Mouse (Mus musculus) urinary bladder, postnatal 10 days (tissue): ENCODE measurements at regions not wholly inside any gene's neighbourhood (a gene's known extent, or its start where the extent isn't known, plus 50 kb on each side); places are given as distances from the start of the nearest gene placed in this dataset.

Experiments used
- DNase-seq: peaks from one replicate; pipeline ENCODE4 v3.0.0; 2022; ENCODE audit warnings: low spot score

DNA sequence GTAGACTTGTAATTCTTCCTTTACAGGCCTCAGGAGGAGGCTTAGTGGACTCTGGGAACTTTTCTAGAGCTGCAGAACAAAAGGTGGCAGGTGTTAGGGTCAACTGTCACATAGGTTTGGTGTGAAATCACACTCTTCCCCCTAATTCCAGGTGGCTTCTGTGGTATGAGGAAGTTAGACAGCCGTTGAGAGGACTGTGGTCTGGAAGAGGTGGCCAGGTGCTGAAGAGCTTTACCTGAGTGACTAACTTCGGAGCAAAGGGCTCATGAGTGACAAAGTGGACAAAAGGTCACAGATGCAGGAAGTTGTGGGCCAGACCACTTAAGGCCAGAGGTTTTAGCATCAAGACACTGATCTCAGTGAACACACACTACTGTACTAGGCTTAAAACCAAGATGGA is 209.1 kb upstream of the Nr2f2 start:
- DNase-seq, result no peak

- no peak for DNase-seq
These were observed 207.7 kb upstream of the Nr2f2 start for GRCm38 (mm10) chr7:70574194-70574593.

DNA sequence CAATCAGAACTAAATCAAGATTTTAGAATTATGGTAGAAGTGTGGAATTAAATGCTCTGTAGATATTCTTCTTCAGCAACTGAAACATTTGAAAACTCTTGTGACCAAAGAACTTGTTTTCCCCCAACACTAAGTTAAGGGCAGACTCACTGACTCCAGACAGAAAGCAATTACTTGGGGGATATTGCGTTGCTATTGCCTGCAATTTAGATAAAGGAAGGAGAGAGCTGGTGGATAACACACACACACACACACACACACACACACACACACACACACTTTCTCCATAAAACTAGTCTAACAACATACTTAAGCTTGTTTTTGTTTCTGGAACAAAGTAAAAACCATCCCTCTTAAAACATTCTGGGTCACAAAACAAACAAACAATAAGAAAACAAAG is 198.5 kb upstream of the Nr2f2 start:
- no peak for DNase-seq

DNA sequence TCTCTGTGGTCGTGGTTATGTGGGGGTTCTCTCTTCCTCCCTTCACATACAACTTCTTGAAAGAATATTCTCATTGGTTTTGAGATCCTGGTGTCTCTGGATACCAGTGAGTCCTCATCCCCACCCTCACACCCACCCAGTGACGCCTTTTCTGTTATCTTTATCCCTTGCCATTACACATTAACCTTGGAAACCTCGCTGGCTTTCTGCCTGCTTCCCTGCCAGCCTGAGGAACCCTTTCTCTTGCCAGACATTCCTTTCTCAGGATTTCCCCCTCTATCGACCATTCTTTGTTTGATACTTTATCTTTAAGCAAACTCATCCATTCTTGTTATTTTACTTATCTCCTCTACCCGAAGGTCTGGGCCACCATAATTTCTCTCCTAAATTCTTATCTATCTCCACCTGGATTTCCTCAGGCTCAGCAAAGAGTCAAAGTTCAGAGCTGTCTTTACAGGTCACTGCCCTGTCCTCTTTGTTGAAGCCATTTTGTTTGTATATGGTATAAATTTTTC is 182.5 kb upstream of the Nr2f2 start:
- no peak for DNase-seq

GRCm38 (mm10) chr7:70541881-70542665 is 175.5 kb upstream of the Nr2f2 start:
- no peak for DNase-seq

DNA sequence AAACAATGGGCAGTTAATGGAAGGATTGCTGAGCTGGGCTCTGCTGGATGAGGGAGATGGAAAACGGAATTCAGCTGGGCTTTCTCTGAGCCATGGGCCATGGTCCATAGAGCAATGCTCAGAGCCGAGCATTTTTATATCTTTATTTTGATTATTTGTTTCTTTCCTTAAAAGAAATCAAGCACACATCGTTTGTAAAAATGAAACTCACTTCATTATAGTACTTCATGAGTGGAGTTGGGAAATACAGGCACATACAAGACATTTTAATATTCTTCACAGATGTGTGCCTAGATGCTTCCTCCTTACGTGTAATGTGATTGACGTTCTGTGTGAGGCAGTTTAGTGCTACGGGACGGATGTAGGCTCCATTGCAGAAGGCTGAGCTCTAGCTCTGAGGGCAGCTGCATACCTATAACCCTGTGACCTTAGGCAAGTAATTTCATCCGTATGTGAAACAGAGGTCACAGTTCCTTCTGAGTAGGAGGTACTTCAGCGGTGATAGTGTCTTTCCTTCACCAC is 172.6 kb upstream of the Nr2f2 start:
- no peak for DNase-seq

GRCm38 (mm10) chr7:70536046-70536445 is 169.5 kb upstream of the Nr2f2 start:
- DNase-seq, result no peak

DNA sequence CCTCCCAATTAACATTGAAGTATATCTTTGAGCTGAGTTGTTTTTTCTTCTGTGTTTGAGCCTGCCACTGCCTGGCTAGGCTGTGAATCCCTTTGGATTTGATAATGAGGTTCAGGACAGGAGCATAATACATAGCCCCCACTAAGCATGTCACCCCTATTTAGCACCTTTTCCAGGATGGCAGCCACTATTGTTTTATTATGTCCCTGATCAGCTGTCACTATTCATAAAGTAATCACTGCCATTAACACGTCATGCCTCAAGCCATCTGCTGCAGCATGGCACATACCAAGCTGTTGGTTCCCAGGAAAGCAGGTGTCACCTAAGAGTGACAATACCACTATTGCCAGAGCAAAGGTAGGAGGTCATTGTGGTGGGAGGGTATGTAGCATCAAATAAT is 167.0 kb upstream of the Nr2f2 start:
- DNase-seq, result no peak

DNA sequence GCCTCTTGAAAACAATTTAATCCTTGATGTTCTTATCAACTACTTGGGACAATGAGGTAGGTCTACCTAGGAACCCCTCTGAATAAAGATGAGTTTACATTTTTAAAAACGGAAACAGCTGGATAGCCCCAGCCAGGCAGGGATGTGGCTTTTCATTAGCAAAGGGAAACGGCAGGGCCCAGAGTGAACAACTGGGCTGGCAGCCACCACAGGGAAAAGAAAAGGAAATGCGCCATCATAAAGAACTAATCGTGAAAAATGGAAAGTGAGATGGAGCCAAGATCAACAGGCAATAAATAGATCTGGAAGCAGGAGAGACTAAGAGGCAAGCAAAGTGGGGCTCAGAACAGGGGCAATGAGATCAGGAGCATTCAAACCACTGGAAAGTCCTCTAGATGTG is 161.4 kb upstream of the Nr2f2 start:
- no peak for DNase-seq

DNA sequence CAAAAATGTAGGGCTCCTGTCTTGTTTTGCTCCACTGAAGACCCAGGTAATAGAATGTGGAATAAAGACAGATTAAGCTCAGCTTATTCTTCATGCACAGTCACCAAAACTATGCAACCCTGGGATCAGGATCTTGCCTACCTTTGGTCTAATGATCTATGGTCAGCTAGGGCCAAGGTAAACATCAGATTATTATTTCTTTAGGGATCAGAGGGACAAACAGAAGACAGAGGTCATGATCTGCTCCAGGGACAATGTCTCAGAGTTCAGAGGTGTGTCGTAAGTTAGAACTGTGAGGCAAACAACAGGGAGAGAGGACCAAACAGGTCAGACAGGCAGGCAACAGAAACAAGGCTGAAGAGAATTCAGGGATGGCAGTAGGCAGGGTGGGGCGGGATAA is 158.8 kb upstream of the Nr2f2 start:
- DNase-seq, result no peak

GRCm38 (mm10) chr7:70524744-70525143 is 158.2 kb upstream of the Nr2f2 start:
- no peak for DNase-seq

DNA sequence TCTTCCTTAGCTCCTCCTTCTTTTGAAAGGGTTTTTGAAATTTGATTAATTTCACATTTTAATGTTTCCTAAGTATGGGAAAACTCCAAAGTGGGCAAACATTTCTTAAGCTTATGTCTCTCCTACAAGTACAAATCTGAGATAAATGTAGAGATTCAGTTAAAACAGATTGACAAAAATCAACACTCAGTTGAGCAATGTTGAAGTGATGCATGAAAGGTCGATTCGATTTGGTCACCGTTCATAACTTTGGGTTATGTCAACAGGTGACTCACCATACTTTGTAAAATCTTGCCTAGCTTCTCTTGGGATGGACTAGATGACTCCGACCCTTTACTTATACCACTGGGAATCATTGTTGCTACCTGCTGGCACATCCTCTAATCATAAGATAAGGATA is 157.7 kb upstream of the Nr2f2 start:
- no peak for DNase-seq

- no peak for DNase-seq
These were observed 150.2 kb upstream of the Nr2f2 start for GRCm38 (mm10) chr7:70516741-70517140.

DNA sequence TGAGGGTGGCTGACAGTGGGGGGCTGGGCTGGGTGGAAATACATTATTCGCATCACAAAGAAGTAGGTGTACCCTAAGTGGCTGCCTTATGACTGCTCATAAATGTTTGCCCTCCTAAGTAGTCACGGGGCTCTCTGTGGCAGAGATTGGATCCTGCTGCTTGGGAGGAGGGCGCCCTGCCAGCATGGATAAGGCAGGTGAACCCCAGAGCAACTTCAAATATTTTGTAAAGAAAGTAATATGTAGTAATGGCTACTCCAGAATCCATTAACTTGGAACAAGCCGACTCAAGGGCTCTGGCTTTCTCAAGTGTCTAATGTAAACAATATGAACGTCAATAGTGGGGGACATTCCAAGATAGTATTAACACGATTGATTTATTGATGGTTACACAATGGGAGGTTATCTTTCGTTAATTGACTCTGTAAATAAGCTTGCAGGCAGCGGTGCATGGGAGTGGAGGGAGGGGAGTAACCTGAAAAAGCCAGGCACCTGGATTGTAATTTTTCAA is 148.9 kb upstream of the Nr2f2 start:
- DNase-seq, result no peak

- DNase-seq, result no peak
These were observed 148.1 kb upstream of the Nr2f2 start for GRCm38 (mm10) chr7:70514666-70515065.

DNA sequence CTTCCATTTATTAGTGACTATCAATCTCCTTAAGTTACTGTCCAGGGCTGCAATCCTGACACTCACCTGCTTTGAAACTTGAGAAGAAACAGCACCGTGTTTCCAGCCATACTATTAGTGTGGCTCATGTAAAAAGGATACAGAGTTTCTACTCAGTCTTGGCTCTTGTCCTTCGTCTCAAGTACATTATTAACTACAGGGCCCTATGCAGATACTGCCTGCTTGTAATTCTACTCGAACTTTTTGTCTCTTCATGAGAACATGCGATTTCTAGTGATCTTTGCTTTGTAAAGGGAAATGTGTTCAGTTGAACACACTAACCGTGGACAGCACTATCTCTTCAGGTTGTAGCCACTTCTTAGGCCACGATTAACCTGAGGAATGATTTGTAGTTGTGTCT is 145.8 kb upstream of the Nr2f2 start:
- DNase-seq, result no peak

DNA sequence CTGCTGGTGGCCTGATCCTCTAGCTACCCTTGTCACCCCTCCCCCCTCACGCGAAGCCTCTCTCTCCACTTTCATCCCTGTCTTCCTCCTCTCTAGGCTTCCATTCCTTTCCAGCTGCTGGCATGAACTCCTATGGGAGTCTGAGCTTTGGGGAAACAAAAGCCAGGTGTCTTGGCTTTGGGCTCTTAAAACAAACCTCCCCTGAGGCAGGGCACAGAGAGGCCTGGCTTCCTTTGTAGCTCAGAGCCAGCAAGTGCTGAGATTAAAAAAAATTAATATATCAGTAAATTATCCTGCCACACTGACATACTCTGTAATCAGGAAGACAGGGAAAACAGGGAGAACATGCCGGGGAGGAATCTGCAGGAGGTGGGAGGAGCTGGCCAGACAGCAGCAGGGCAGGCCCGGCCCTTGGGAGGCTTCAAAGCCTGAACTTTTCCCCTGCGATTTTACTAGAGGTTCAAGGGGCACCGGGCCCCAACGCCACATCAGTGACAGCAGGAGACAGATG is 139.2 kb upstream of the Nr2f2 start:
- DNase-seq, result no peak

- DNase-seq, result no peak
These were observed 135.3 kb upstream of the Nr2f2 start for GRCm38 (mm10) chr7:70501821-70502220.

- DNase-seq, result no peak
These were observed 130.1 kb upstream of the Nr2f2 start for GRCm38 (mm10) chr7:70496541-70497154.

DNA sequence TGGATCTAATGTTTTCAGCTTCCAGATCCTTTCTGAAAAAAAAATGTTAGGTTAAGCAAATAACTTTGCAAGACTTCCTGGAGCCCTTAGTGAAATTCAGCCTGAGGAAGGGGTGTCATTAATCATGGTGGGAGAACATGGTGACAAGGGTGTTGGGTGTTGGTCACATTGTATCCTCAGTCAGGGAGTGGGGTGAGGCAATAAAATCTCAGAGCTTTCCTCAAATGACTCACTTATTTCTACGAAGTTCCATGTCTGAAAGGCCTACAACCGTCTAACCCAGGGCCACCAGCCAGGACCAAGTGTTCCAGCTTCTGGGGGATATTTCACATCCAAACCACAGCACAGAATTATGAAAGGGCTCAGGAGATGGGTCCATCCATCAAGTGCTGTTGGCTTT is 117.7 kb upstream of the Nr2f2 start:
- no peak for DNase-seq

- DNase-seq, result no peak
These were observed 117.0 kb upstream of the Nr2f2 start for GRCm38 (mm10) chr7:70483536-70483935.

GRCm38 (mm10) chr7:70481880-70482279 is 115.3 kb upstream of the Nr2f2 start:
- no peak for DNase-seq

DNA sequence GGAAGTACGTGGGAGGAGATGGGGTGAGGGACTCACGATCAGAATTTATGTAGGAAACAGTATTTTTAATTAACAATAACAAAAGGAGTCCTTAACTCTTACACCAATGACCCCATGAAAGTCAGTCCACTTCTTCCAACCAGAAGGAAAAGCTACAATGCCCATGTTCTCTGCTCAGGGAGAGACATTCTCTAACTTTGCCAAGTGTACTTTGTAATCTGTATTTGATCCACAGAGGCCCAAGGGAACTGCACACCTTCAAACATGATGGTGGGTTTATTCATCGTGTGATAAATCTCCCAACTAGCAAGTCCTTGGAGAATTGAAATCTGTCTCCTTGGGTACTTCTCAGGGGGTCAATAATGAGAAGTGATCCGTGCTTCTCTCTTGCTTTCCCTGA is 106.3 kb upstream of the Nr2f2 start:
- DNase-seq, result no peak
